Mouse (Mus musculus) 3134 (cell line): Measurements from ENCODE around the gene D430041D05Rik.

Source experiments
- DNase-seq: peaks from one replicate; pipeline ENCODE4 v3.0.0-alpha.2; 2011; ENCODE audit warnings: low spot score; ENCODE audit not compliant: insufficient read length; ENCODE audit errors: extremely low read depth

D430041D05Rik gene

DNA sequence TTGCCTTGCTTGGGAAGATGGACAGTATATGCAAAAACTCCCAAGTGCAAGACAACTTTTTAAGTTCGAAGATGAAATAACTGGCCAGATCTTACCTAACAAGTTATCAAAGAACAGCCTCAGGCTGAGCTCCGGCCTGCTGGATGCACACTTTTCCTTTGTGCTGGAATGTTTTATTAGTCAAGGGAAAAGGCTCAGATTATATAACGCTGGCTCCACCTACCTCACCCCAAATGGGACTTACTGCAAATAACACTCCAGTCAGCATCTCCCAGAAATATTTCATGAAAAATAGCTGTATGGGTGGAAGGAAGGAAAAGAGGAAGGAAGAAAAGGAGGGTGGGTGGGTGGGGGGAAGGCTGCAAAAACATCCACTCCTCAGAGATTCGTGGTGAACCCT lies 54.3 kb downstream of the D430041D05Rik start:
- DNase-seq: no peak

DNA sequence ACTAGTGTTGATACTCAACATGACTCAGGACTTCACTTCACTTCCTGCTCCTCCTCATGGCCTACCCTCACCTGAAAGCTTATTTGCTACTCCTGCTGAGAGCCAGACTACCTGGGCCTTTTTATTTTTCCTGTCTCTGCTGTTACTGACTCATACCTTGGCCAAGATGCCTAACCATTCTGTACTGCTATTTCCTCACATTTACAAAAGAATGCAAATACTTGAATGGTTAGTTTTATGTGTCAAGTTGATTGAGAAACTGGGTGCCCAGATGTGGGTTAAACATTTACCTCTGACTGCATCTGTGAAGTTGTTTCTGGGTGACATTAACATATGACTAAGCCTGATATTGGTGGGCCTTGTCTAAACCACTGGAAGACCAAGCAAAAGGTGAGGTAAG lies 56.7 kb downstream of the D430041D05Rik start:
- DNase-seq: no peak

GRCm38 (mm10) chr2:104352204-104352493 lies 58.7 kb downstream of the D430041D05Rik start:
- no peak for DNase-seq

DNA sequence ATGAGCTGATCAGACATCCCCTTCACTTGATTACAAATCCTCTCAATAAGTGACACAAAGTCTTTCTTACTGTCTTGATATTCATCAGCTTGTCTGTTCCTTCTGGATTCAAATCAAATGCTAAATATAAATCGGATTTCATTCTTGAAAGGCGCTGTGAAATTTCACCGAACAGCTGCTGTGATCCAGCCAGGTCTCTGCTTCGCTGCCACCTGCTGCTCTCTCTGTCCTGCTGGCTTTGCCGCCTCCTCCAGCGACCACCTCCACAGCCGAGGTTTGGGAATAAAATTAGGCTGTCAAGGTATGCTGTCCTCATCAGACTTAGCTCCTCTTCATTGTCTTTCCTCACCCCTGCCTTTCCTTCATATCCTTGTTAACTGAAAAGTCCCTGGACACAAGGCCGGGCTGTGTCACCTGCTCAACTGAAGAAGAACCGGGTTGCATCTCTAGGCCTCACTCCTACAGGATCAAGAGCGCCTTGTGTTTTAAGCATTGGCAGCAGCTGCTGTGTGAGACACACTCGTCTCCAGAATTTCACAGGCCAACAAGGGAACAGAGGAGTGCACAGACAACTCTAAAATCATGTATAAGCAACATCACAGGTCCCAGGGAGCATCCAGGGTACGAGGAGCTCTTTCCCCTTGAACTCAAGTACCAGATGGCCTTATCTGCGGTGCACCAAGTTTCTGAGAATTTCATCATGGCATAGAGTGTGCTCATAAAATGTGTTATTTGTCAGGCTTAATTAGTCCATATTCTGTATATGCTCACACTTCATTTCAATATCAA lies 59.2 kb downstream of the D430041D05Rik start:
- DNase-seq: no peak

- no peak for DNase-seq
Observed at GRCm38 (mm10) chr2:104337619-104338018, 73.2 kb downstream of the D430041D05Rik start.

GRCm38 (mm10) chr2:104335824-104336223 lies 75.0 kb downstream of the D430041D05Rik start:
- DNase-seq: no peak

DNA sequence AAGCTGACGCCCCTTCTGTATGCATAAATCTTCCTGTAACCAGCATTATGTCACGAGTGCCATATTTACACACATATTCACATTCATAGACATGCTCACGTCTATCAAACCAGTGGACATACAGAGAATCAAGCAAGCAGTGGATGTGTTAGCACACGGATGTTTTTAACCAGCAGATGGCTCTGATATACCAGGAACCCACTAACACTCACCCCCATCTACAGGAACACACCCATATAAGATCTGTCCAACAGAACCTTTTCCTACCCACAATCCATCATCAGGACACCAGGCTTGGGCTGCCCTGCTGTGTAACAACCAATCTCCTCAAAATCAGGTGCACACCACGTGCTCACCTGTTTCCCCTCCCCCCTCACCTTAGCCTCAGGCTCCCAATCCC lies 76.9 kb downstream of the D430041D05Rik start:
- DNase-seq: no peak

DNA sequence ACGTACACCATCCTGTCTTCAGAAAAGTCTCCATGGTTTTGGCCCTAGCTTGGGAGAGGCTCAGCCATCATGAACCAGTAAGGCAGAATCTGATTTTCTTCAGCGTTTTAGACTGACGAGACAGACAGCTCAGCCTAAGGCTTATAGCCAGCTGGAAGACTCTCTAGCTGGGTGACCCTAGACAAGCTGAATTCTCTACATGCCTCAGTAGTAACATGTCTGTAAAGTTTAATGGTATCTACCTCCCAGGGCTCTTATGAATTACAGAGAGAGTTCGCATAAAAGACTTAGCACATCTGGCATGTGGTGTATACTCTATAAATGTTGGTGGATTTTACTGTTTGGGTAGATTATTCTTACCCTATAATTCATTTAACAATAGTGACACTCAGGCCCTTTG lies 78.1 kb downstream of the D430041D05Rik start:
- no peak for DNase-seq

- DNase-seq: no peak
Observed at GRCm38 (mm10) chr2:104331261-104331660, 79.6 kb downstream of the D430041D05Rik start.

- DNase-seq: no peak
Observed at GRCm38 (mm10) chr2:104327116-104327794, 83.6 kb downstream of the D430041D05Rik start.

GRCm38 (mm10) chr2:104323773-104324172 lies 87.0 kb downstream of the D430041D05Rik start:
- no peak for DNase-seq

DNA sequence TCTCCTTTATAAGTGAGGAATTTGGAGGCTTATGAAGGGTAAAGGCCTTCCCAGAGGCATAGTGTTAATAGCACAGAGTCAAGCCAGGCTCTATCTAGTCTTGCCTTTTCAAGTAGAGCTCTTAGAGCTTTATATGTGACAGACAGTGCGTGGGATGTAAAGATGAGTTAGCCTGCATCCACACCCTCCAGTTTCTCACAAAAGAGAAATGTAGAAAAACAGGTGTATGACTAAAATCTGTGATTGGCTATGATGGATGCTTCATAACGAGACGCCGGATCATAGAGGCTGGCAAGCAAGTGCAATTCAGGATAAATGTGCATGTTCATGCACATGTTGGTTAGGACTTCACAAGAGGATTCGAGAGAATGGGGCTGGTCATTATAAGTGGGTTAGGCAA lies 87.5 kb downstream of the D430041D05Rik start:
- DNase-seq: no peak

- DNase-seq: no peak
Observed at GRCm38 (mm10) chr2:104320061-104320624, 90.7 kb downstream of the D430041D05Rik start.

GRCm38 (mm10) chr2:104319443-104319842 lies 91.4 kb downstream of the D430041D05Rik start:
- no peak for DNase-seq

DNA sequence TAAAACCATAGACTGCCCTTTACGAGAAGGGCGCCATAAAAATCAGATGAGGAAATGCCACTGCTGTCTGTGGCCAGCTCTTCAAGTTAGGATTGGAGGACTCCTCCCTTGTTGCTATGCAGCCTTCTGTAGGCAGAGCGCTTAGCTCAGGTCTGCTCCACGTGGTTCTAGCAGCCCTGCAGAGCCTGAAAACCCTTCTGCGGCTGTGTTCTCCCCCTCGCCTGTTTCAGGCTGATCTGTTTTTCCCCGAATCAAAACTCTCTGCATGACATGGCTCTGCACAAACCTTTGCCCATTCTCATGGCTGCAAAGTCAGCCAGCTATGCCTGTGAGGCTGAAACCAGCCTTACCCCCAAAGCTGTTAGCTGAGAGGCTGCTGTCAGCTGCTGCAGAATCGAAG lies 91.9 kb downstream of the D430041D05Rik start:
- DNase-seq: no peak

GRCm38 (mm10) chr2:104318259-104318658 lies 92.6 kb downstream of the D430041D05Rik start:
- DNase-seq: no peak

- no peak for DNase-seq
Observed at GRCm38 (mm10) chr2:104317631-104318030, 93.2 kb downstream of the D430041D05Rik start.

GRCm38 (mm10) chr2:104316483-104316882 lies 94.3 kb downstream of the D430041D05Rik start:
- no peak for DNase-seq

- no peak for DNase-seq
Observed at GRCm38 (mm10) chr2:104313246-104313645, 97.6 kb downstream of the D430041D05Rik start.

- no peak for DNase-seq
Observed at GRCm38 (mm10) chr2:104307102-104307501, 103.7 kb downstream of the D430041D05Rik start.

GRCm38 (mm10) chr2:104305722-104306121 lies 105.1 kb downstream of the D430041D05Rik start:
- no peak for DNase-seq

- no peak for DNase-seq
Observed at GRCm38 (mm10) chr2:104299912-104300311, 110.9 kb downstream of the D430041D05Rik start.
